18 mouse cellular contexts compared by ENCODE assay signal in the genomic region with DNA sequence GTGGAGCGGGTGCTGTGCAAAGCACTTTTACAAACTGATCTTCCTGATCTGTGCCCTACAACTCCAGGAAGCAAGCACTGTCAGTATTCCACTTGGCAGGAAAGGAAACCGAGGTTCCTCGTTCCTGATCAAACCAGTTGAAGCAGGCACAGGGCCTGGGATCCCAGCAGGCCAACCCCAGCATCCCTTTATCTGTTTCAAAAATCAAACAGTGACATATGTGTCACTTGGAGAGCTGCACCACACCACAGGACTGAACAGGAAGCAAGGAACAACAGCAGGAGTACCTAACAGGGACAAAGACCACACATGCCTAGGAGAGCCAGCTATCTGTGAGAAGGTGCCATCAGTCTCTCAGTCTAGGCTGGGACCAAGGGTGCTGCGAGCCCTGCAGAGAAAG. TPM values are rescaled to one million over a fixed set of nuclear protein-coding genes. Genes with fewer than 3 reads are reported as not detected.
DNase-seq lines count a peak whose midpoint lies in the region; ATAC-seq and TF ChIP-seq lines count a peak whose summit lies in the region.
"Had no signal": no experiment of that assay in that cellular context is flagged by ENCODE, and none has a peak within 500 bp of the region (broad histone marks: within the 10 kb centered on the region; RNA-seq: fewer than 3 reads in every experiment).

No protein-coding gene starts in this region.

- H3K27ac ChIP-seq in cerebellum, adult 2 months (ENCODE audit: insufficient read depth, low read length) = peak overlapping the region; percentile 77
- 0 out of 2 replicates have a peak overlapping the region, but pooled peaks have one; percentile 45 for H3K27ac ChIP-seq in hindbrain, embryonic 10.5 days
- no peak overlapping the region for H3K27ac ChIP-seq in hindbrain, embryonic 14.5 days
- peak overlapping the region; percentile 19; the same call in 1 of the 2 replicates for H3K27ac ChIP-seq in midbrain, embryonic 13.5 days
- no peak overlapping the region for H3K27ac ChIP-seq in midbrain, embryonic 11.5 days (ENCODE audit: low read depth, low read length)
- H3K27ac ChIP-seq: embryonic facial prominence, embryonic 12.5 days; heart, embryonic 13.5 days; intestine, embryonic 15.5 days had no signal

- no peak for TF ChIP-seq POLR2A in cerebellum, adult 2 months (IDR thresholded peaks at IDR 0.05; ENCODE audit: borderline replicate concordance, insufficient read depth, low read length)

- no peak overlapping the region for H3K4me2 ChIP-seq in hindbrain, embryonic 14.5 days (replicated peaks)
- no peak overlapping the region for H3K4me2 ChIP-seq in midbrain, embryonic 13.5 days (replicated peaks)
- H3K4me2 ChIP-seq in midbrain, embryonic 11.5 days = no peak overlapping the region
- H3K4me2 ChIP-seq: embryonic facial prominence, embryonic 12.5 days; heart, embryonic 13.5 days; intestine, embryonic 15.5 days had no signal

- no peak overlapping the region for H3K9ac ChIP-seq in hindbrain, embryonic 14.5 days
- H3K9ac ChIP-seq in midbrain, embryonic 13.5 days (replicated peaks) = no peak overlapping the region
- no peak overlapping the region for H3K9ac ChIP-seq in midbrain, embryonic 11.5 days (ENCODE audit: low read length)
- H3K9ac ChIP-seq: embryonic facial prominence, embryonic 12.5 days; heart, embryonic 13.5 days; intestine, embryonic 15.5 days had no signal

- no peak overlapping the region for H3K4me3 ChIP-seq in cerebellum, adult 2 months (replicated peaks; ENCODE audit: insufficient read depth, low read depth, low read length)
- H3K4me3 ChIP-seq in hindbrain, embryonic 10.5 days = no peak overlapping the region
- no peak overlapping the region for H3K4me3 ChIP-seq in hindbrain, embryonic 14.5 days (replicated peaks; ENCODE audit: low read length)
- no peak overlapping the region for H3K4me3 ChIP-seq in midbrain, embryonic 13.5 days (replicated peaks)
- H3K4me3 ChIP-seq in midbrain, embryonic 11.5 days (ENCODE audit: low read depth, low read length) = no peak overlapping the region
- H3K4me3 ChIP-seq: embryonic facial prominence, embryonic 12.5 days; heart, embryonic 13.5 days; intestine, embryonic 15.5 days had no signal

- peaks cover 63% of the 10 kb centered on the region for H3K4me1 ChIP-seq in cerebellum, adult 2 months (ENCODE audit: control insufficient read depth, insufficient read depth, low read length)
- peaks cover 13% of the 10 kb centered on the region for H3K4me1 ChIP-seq in hindbrain, embryonic 10.5 days (replicated peaks)
- H3K4me1 ChIP-seq in hindbrain, embryonic 14.5 days (replicated peaks; ENCODE audit: control insufficient read depth, insufficient read depth, low read length) = no peaks in the 10 kb centered on the region
- peaks cover 14% of the 10 kb centered on the region for H3K4me1 ChIP-seq in midbrain, embryonic 13.5 days (replicated peaks)
- no peaks in the 10 kb centered on the region; the same call in 1 of the 2 replicates for H3K4me1 ChIP-seq in midbrain, embryonic 11.5 days (ENCODE audit: control insufficient read depth, insufficient read depth, low read length)
- H3K4me1 ChIP-seq: embryonic facial prominence, embryonic 12.5 days; intestine, embryonic 15.5 days had no signal

- no peaks in the 10 kb centered on the region for H3K9me3 ChIP-seq in hindbrain, embryonic 10.5 days
- no peaks in the 10 kb centered on the region for H3K9me3 ChIP-seq in hindbrain, embryonic 14.5 days (ENCODE audit: control insufficient read depth, low read length)
- H3K9me3 ChIP-seq in midbrain, embryonic 13.5 days = no peaks in the 10 kb centered on the region
- no peaks in the 10 kb centered on the region for H3K9me3 ChIP-seq in midbrain, embryonic 11.5 days (ENCODE audit: control insufficient read depth, low read length)
- H3K9me3 ChIP-seq: embryonic facial prominence, embryonic 12.5 days; heart, embryonic 13.5 days; intestine, embryonic 15.5 days had no signal

- TF ChIP-seq CTCF in cerebellum, adult 2 months (IDR thresholded peaks at IDR 0.05; ENCODE audit: borderline replicate concordance, insufficient read depth, low read depth, low read length) = no peak

- 23% methylated on average over 4 of the region's 4 CpGs for WGBS in cerebellum, adult 2 months
- 84% methylated on average over 4 of the region's 4 CpGs for whole genome bisulfite sequencing in hindbrain, embryonic 10.5 days
- WGBS in hindbrain, embryonic 14.5 days = 75% methylated on average over 4 of the region's 4 CpGs
- 74% methylated on average over 4 of the region's 4 CpGs for WGBS in midbrain, embryonic 13.5 days
- 83% methylated on average over 4 of the region's 4 CpGs for WGBS in midbrain, embryonic 11.5 days

- no peaks in the 10 kb centered on the region for H3K27me3 ChIP-seq in cerebellum, adult 2 months (ENCODE audit: control insufficient read depth, insufficient read depth, low read length)
- H3K27me3 ChIP-seq in hindbrain, embryonic 10.5 days (ENCODE audit: insufficient read depth, poor library complexity, severe bottlenecking) = peaks cover 73% of the 10 kb centered on the region
- 0 out of 2 replicates have a peak, but pooled peaks cover 4% of the 10 kb centered on the region for H3K27me3 ChIP-seq in hindbrain, embryonic 14.5 days (ENCODE audit: control insufficient read depth, insufficient read depth, low read length)
- H3K27me3 ChIP-seq in midbrain, embryonic 13.5 days = peaks cover 22% of the 10 kb centered on the region
- H3K27me3 ChIP-seq in midbrain, embryonic 11.5 days (ENCODE audit: control insufficient read depth, insufficient read depth, low read length) = no peaks in the 10 kb centered on the region
- H3K27me3 ChIP-seq: CH12.LX; embryonic facial prominence, embryonic 12.5 days; heart, embryonic 13.5 days; intestine, embryonic 15.5 days had no signal

- DNase-seq in cerebellum, adult 2 months = peak; percentile 44 to 49
- no peak for DNase-seq in cerebellum, adult 9-10 months
- DNase-seq in hindbrain, embryonic 10.5 days (ENCODE audit: low spot score) = no peak
- no peak for DNase-seq in hindbrain, embryonic 14.5 days (ENCODE audit: low spot score)
- DNase-seq in midbrain, embryonic 11.5 days (ENCODE audit: low spot score, missing footprints) = no peak
- DNase-seq in lung, postnatal 4 days = no peak
- DNase-seq: adrenal gland, adult 8-10 months; cerebellum, adult 9-11 months; gastrocnemius, postnatal 14 days; heart, postnatal 4 days; kidney, adult 18-20 months had no signal

- H3K36me3 ChIP-seq in hindbrain, embryonic 10.5 days = no peaks in the 10 kb centered on the region
- no peaks in the 10 kb centered on the region for H3K36me3 ChIP-seq in hindbrain, embryonic 14.5 days (replicated peaks; ENCODE audit: control insufficient read depth, insufficient read depth)
- H3K36me3 ChIP-seq in midbrain, embryonic 13.5 days = no peaks in the 10 kb centered on the region
- no peaks in the 10 kb centered on the region for H3K36me3 ChIP-seq in midbrain, embryonic 11.5 days (ENCODE audit: control insufficient read depth, insufficient read depth, low read length)
- H3K36me3 ChIP-seq: embryonic facial prominence, embryonic 12.5 days; heart, embryonic 13.5 days; intestine, embryonic 15.5 days had no signal

- no peak for ATAC-seq in hindbrain, embryonic 14.5 days (ENCODE audit: low FRiP score)
- ATAC-seq in midbrain, embryonic 13.5 days = no peak
- no peak for ATAC-seq in midbrain, embryonic 11.5 days (ENCODE audit: low FRiP score)
- 0 out of 2 replicates have a peak, but pooled peaks have one; percentile 10 for ATAC-seq in megakaryocyte progenitor cell, adult 5-6 weeks (replicated peaks; ENCODE audit: poor library complexity)
- ATAC-seq: forebrain, embryonic 16.5 days; intestine, embryonic 15.5 days had no signal

RNA-seq across cellular contexts. Expression of gene Slco3a1, which starts 32.3 kb away (rescaled TPM):
- 61.3 and 66.6 TPM in 2 replicates for polyA plus RNA-seq in cerebellum, adult 2 months (2012; rRNA removed)
- polyA plus RNA-seq in hindbrain, embryonic 10.5 days (2016; fragmentation: Nextera tagmentation; extraction: Ambion mirVana) = 8.7 and 10.1 TPM in 2 replicates
- 14.6 and 17.2 TPM in 2 replicates for polyA plus RNA-seq in hindbrain, embryonic 14.5 days (2014; fragmentation: Nextera tagmentation; extraction: Ambion mirVana)
- 16.9 and 22.8 TPM in 2 replicates for polyA plus RNA-seq in midbrain, embryonic 13.5 days (2015; fragmentation: Nextera tagmentation; extraction: Ambion mirVana)
- 7.8 and 8.4 TPM in 2 replicates for polyA plus RNA-seq in midbrain, embryonic 11.5 days (2014; fragmentation: Nextera tagmentation; extraction: Ambion mirVana)
- 31.7 and 44.6 TPM in 2 replicates for total RNA-seq in megakaryocyte progenitor cell, adult 5-6 weeks (2015)
- total RNA-seq in megakaryocyte progenitor cell, adult 5-6 weeks (2017) = 21.6 and 23.5 TPM in 2 replicates

Comparison
In these comparisons a context has a peak if more than half of its experiments do, and no peak if none do; other contexts are left out.
1. DNase-seq: peak in cerebellum, adult 2 months (2 of 2); none in cerebellum, adult 9-10 months (single experiment), hindbrain, embryonic 10.5 days (single experiment), hindbrain, embryonic 14.5 days (single experiment), midbrain, embryonic 11.5 days (single experiment) and lung, postnatal 4 days (0 of 2).
2. H3K27ac ChIP-seq: peak in cerebellum, adult 2 months (single experiment), hindbrain, embryonic 10.5 days (single experiment) and midbrain, embryonic 13.5 days (single experiment); none in hindbrain, embryonic 14.5 days (single experiment) and midbrain, embryonic 11.5 days (single experiment).